Mouse (Mus musculus) embryonic facial prominence, embryonic 13.5 days (tissue): ENCODE measurements around the gene Olfr1263. TPM values are rescaled to one million over a fixed set of nuclear protein-coding genes. Genes with fewer than 3 reads are reported as not detected.

Experiments used
- ATAC-seq: fragments of 200-750 bp; cut with Nextera tagmentation; 2 replicates; pipeline ENCODE4 v1.8.0; 2017; ENCODE audit warnings: low read depth; ENCODE audit not compliant: insufficient number of reproducible peaks, insufficient read depth, low FRiP score, low TSS enrichment
- H3K27ac ChIP-seq: fragments of 300-500 bp; sonication (generic); 2 replicates; pipeline ENCODE4 v1.5.1; 2015; ENCODE audit warnings: moderate library complexity, mild to moderate bottlenecking, inconsistent platforms
- H3K27me3 ChIP-seq: fragments of 300-500 bp; sonication (generic); 2 replicates; pipeline ENCODE4 v1.6.1; 2015; ENCODE audit warnings: mild to moderate bottlenecking, inconsistent platforms
- H3K36me3 ChIP-seq: fragments of 300-500 bp; sonication (generic); 2 replicates; pipeline ENCODE4 v1.6.1; 2015; ENCODE audit warnings: mild to moderate bottlenecking, inconsistent platforms
- H3K4me1 ChIP-seq: fragments of 300-500 bp; sonication (generic); 2 replicates; pipeline ENCODE4 v1.6.1; 2015; ENCODE audit warnings: inconsistent platforms
- H3K4me2 ChIP-seq: fragments of 300-500 bp; sonication (generic); 2 replicates; pipeline ENCODE4 v1.6.1; 2015; ENCODE audit warnings: moderate library complexity, mild to moderate bottlenecking, inconsistent platforms
- H3K4me3 ChIP-seq: fragments of 300-500 bp; sonication (generic); 2 replicates; pipeline ENCODE4 v1.5.1; 2015; ENCODE audit warnings: mild to moderate bottlenecking, inconsistent platforms
- H3K9ac ChIP-seq: fragments of 300-500 bp; sonication (generic); 2 replicates; pipeline ENCODE4 v1.6.1; 2015; ENCODE audit warnings: mild to moderate bottlenecking, inconsistent platforms
- H3K9me3 ChIP-seq: fragments of 300-500 bp; sonication (generic); 2 replicates; pipeline ENCODE4 v1.6.1; 2016; ENCODE audit warnings: inconsistent platforms
- WGBS: fragments of 180-500 bp; shearing (Covaris S2); methylation state at CpG from one replicate; pipeline ENCODE4 v1.1.7; 2015; ENCODE audit warnings: mixed read lengths; 5-methylcytosine and 5-hydroxymethylcytosine counted together
- polyA plus RNA-seq: library from polyadenylated mRNA; unstranded; fragments of >200 nt; fragmentation: Nextera tagmentation; extraction: Ambion mirVana; gene quantifications from 2 replicates; pipeline ENCODE4 v1.2.1, GENCODE M21; 2015

The Olfr1263 gene
- not detected in 2 replicates for polyA plus RNA-seq

DNA sequence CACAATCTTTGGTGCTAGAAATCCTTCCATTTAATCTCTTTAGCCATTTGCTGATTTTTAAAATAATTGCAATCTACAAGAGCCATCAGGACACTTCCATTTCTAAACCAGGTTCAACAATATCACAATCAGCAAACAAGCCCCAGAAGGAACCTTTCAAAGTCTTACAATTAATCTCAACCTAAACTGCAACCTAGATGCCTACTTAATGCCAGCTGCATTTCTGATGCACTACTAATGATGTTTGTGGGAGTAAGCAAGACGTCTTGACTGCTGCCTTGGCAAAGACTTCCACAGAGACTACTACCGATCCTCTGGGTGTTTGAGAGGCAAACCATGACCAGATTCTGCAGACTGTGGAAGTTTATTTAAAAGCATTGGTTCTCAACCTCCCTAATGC lies at the start of gene Olfr1263:
Olfr1263 (plus strand) TSS at position 301 of the 400 bp plus-strand sequence.
- no peak within 1 kb of the TSS for H3K27ac ChIP-seq
- H3K4me3 ChIP-seq = no peak within 1 kb of the TSS
- 80% methylated on average over 2 of the region's 2 CpGs for WGBS
- no peak within 1 kb of the TSS for H3K9ac ChIP-seq
- H3K4me2 ChIP-seq = no peak within 1 kb of the TSS
- no peaks in the 10 kb centered on the region for H3K36me3 ChIP-seq
- no peaks in the 10 kb centered on the region for H3K9me3 ChIP-seq
- no peak for ATAC-seq
- no peaks in the 10 kb centered on the region for H3K27me3 ChIP-seq
- no peaks in the 10 kb centered on the region for H3K4me1 ChIP-seq

DNA sequence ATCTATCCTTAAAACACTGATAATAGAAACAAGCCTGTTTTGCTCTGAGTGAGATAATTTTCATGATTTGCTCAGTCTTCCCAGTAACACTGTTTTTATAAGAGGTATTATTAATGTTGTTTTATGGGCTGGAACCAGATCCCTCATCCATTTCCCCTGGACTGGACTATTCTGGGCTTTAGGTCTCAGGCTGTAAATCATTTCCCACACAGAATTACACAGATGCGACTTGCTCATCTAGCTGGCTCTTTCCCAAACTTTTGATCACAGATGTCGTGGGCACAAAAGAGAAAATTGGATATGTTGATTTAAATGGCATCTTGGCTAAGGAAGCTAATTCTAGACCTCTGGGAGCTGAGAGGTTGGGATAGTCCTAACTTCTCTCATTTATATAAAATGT lies 37.7 kb upstream of the Olfr1263 start, which contains the start of gene Olfr1260:
Olfr1260 (plus strand) TSS at position 157 of the 400 bp plus-strand sequence.
- Histone ChIP-seq H3K4me3 (no peak within 1 kb of the TSS), H3K27ac (no peak within 1 kb of the TSS), H3K4me2 (no peak within 1 kb of the TSS), H3K36me3 (no peaks in the 10 kb centered on the region), H3K4me1 (no peaks in the 10 kb centered on the region), H3K9ac (no peak within 1 kb of the TSS), H3K27me3 (no peaks in the 10 kb centered on the region), H3K9me3 (no peaks in the 10 kb centered on the region)
- WGBS = 54% methylated on average over 2 of the region's 2 CpGs
- no peak for ATAC-seq

DNA sequence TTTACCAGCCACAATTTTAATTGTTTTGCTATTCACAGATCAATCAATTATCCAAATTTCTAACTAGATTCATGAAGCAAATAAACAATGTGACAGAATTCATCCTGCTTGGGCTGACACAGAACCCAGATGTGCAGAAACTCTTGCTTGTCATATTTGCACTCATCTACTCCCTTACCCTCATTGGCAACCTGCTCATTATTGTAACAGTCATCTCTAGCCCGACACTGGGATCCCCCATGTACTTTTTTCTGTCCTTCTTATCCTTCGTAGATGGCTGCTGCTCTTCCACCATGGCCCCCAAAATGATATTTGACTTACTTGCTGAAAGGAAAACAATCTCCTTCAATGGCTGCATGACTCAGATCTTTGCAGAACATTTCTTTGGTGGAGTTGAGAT lies 34.2 kb upstream of the Olfr1263 start:
- ATAC-seq = no peak
- 83% methylated on average over 2 of the region's 2 CpGs for WGBS

DNA sequence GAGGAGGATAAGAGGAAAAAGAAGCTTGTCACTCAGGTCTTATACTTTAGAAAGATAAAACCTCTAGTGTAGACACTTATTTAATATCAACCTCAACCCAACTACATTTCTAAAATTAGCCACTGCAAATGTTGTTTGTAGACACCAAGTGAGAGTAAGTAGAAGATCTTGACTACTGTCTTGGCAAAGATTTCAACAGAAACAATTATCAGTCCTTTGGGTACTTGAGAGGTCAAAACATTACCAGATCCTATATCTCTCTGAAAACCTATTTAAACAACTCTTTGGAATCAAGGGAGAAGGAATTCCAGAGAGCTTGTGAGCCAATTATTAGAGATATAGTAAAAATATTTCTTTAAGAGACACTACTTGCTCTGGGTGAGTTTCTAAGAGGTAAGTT lies 21.0 kb upstream of the Olfr1263 start, which contains the start of gene Olfr1261:
Olfr1261 (plus strand) TSS at position 301 of the 400 bp plus-strand sequence.
- H3K27ac ChIP-seq = no peak within 1 kb of the TSS
- no peaks in the 10 kb centered on the region for H3K4me1 ChIP-seq
- no peak within 1 kb of the TSS for H3K9ac ChIP-seq
- H3K4me2 ChIP-seq = no peak within 1 kb of the TSS
- no peaks in the 10 kb centered on the region for H3K27me3 ChIP-seq
- H3K4me3 ChIP-seq = no peak within 1 kb of the TSS
- no peaks in the 10 kb centered on the region for H3K9me3 ChIP-seq
- no peaks in the 10 kb centered on the region for H3K36me3 ChIP-seq
- ATAC-seq = no peak

More for the DNA sequence above, 34.2 kb upstream of the Olfr1263 start:
- Histone ChIP-seq H3K4me1 (no peaks in the 10 kb centered on the region), H3K9me3 (no peaks in the 10 kb centered on the region), H3K36me3 (no peaks in the 10 kb centered on the region), H3K4me2 (no peak overlapping the region), H3K27ac (no peak overlapping the region), H3K27me3 (no peaks in the 10 kb centered on the region), H3K9ac (no peak overlapping the region), H3K4me3 (no peak overlapping the region)

DNA sequence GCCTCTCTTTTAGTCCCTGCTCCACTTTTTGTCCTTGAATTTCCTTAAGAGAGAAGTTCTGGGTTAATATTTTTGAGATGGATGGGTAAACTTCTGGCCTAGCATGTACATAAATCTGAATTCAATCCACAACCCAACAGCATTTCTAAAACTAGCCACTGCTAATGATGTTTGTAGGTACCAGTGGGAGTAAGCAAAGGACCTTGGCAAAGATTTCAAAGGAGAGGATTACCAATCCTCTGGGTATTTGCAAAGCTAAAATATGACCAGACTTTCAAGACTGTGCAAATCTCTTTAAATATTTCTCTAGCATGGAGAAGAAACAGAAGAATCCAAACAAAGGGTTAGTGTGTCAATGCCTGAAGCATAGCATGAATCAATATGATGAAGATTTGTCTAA lies 12.1 kb upstream of the Olfr1263 start, which contains the start of gene Olfr1262:
Olfr1262 (plus strand) TSS at position 301 of the 400 bp plus-strand sequence.
- Histone ChIP-seq H3K27me3 (no peaks in the 10 kb centered on the region), H3K27ac (no peak within 1 kb of the TSS), H3K4me2 (no peak within 1 kb of the TSS), H3K9me3 (no peaks in the 10 kb centered on the region), H3K36me3 (no peaks in the 10 kb centered on the region), H3K4me1 (no peaks in the 10 kb centered on the region), H3K9ac (no peak within 1 kb of the TSS), H3K4me3 (no peak within 1 kb of the TSS)
- no peak for ATAC-seq

DNA sequence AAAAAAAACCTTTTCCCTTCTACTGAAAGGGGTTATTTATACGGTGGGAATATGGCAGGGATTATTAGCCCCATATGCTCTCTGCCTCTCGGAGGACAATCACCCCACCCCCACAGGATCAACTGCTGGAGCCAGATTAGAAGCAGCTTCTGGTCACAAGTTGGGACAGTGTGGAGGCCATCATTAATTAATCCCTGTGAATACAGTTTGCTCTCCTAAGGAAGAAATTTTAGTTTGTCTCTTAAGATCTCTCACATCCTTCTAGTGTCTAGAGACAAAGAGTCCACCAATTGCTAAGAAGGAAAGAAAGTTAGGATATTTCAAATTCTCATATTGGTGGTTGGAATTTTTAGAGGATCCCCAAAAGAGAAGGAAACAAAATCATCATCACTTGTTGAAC lies 13.5 kb downstream of the Olfr1263 start, which contains the start of gene Olfr1264:
Olfr1264 (minus strand) TSS at position 101 of the 400 bp plus-strand sequence.
- no peak within 1 kb of the TSS for H3K27ac ChIP-seq
- H3K36me3 ChIP-seq = no peaks in the 10 kb centered on the region
- H3K9me3 ChIP-seq = no peaks in the 10 kb centered on the region
- H3K27me3 ChIP-seq = no peaks in the 10 kb centered on the region
- H3K4me2 ChIP-seq = no peak within 1 kb of the TSS
- no peak within 1 kb of the TSS for H3K9ac ChIP-seq
- H3K4me1 ChIP-seq = no peaks in the 10 kb centered on the region
- no peak for ATAC-seq
- no peak within 1 kb of the TSS for H3K4me3 ChIP-seq
- WGBS = 18% methylated on average over 2 of the region's 2 CpGs

DNA sequence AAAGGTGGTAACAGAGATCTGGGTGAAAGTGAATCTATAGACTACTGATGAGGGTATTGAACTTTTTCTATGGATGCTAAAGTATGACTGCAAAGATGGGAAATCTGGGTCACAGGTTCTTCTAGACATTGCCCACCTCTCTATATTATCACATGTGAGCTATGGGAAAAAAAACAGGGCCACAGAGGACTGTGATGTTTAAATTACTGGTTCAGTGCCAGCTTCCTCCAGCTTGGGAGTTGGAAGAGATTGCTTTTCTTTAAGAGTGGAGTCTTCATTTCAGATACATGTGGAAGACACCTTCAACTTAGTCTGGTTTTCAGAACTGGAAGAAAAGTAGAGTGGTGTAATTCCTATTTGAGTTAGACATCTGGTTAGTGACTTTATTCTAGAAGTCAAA lies 23.1 kb downstream of the Olfr1263 start, which contains the start of gene Olfr1265:
Olfr1265 (plus strand) TSS at position 301 of the 400 bp plus-strand sequence.
- Histone ChIP-seq H3K27me3 (no peaks in the 10 kb centered on the region), H3K9me3 (no peaks in the 10 kb centered on the region), H3K27ac (no peak within 1 kb of the TSS), H3K9ac (no peak within 1 kb of the TSS), H3K4me2 (no peak within 1 kb of the TSS), H3K4me3 (no peak within 1 kb of the TSS), H3K36me3 (no peaks in the 10 kb centered on the region), H3K4me1 (no peaks in the 10 kb centered on the region)
- ATAC-seq = no peak

DNA sequence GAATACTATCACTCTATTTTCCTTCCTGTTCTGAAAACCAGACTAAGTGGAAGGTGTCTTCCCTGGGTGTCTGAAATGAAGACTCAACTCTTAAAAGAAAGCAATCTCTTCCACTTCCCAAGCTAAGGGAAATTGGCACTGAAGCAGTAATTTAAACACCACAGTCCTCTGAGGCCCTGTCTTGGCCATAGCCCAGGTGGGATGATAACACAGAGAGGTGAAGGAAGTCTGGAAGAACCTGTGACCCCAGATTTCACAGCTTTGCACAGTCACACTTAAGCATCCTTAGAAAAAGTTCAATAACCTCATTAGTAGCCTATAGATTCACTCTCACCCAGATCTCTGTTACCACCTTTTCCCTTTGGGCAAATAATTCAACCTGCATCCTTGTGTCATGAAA lies 51.6 kb downstream of the Olfr1263 start, which contains the start of gene Olfr140:
Olfr140 (minus strand) TSS at position 101 of the 400 bp plus-strand sequence.
- Histone ChIP-seq H3K4me1 (no peaks in the 10 kb centered on the region), H3K9me3 (no peaks in the 10 kb centered on the region), H3K27ac (no peak within 1 kb of the TSS), H3K4me2 (no peak within 1 kb of the TSS), H3K36me3 (no peaks in the 10 kb centered on the region), H3K9ac (no peak within 1 kb of the TSS), H3K4me3 (no peak within 1 kb of the TSS), H3K27me3 (no peaks in the 10 kb centered on the region)
- ATAC-seq = no peak

Other genes with a start within 250 kb of the Olfr1263 start
- not detected in 2 replicates for gene Olfr1254, start 218.5 kb upstream of the Olfr1263 start, polyA plus RNA-seq
- not detected in 2 replicates for gene Olfr1255, start 200.1 kb upstream of the Olfr1263 start, polyA plus RNA-seq
- gene Olfr1256, start 170.6 kb upstream of the Olfr1263 start, polyA plus RNA-seq = not detected in 2 replicates
- not detected in 2 replicates for gene Olfr48, start 163.9 kb upstream of the Olfr1263 start, polyA plus RNA-seq
- gene Olfr1257, start 133.7 kb upstream of the Olfr1263 start, polyA plus RNA-seq = not detected in 2 replicates
- 0.19 TPM in 1 of 2 replicates, not detected in the other for gene Olfr1258, start 84.8 kb upstream of the Olfr1263 start, polyA plus RNA-seq
- gene Olfr1259, start 63.5 kb upstream of the Olfr1263 start, polyA plus RNA-seq = not detected in 2 replicates
- gene Olfr1260, start 37.8 kb upstream of the Olfr1263 start, polyA plus RNA-seq = not detected in 2 replicates
- not detected in 2 replicates for gene Olfr1261, start 20.9 kb upstream of the Olfr1263 start, polyA plus RNA-seq
- gene Olfr1262, start 12.0 kb upstream of the Olfr1263 start, polyA plus RNA-seq = not detected in 2 replicates
- 0.15 TPM in 1 of 2 replicates, not detected in the other for gene Olfr1264, start 13.4 kb downstream of the Olfr1263 start, polyA plus RNA-seq
- gene Olfr1265, start 23.2 kb downstream of the Olfr1263 start, polyA plus RNA-seq = not detected in 2 replicates
- gene Olfr140, start 51.5 kb downstream of the Olfr1263 start, polyA plus RNA-seq = not detected in 2 replicates
- gene Olfr1269, start 109.3 kb downstream of the Olfr1263 start, polyA plus RNA-seq = 0.13 TPM in 1 of 2 replicates, not detected in the other
- gene Olfr32, start 130.2 kb downstream of the Olfr1263 start, polyA plus RNA-seq = 0.15 and 0.22 TPM in 2 replicates
- gene Olfr1270, start 141.0 kb downstream of the Olfr1263 start, polyA plus RNA-seq = not detected in 2 replicates
- gene Olfr1506, start 212.4 kb downstream of the Olfr1263 start, polyA plus RNA-seq = not detected in 2 replicates
- not detected in 2 replicates for gene Olfr142, start 245.5 kb downstream of the Olfr1263 start, polyA plus RNA-seq